Mouse (Mus musculus): ENCODE data around the gene Pou4f1. TPM values are rescaled to one million over a fixed set of nuclear protein-coding genes. Genes with fewer than 3 reads are reported as not detected.

The Pou4f1 gene
- polyA plus RNA-seq, 1 experiment from 2014 or later, result 0.08 TPM

DNA sequence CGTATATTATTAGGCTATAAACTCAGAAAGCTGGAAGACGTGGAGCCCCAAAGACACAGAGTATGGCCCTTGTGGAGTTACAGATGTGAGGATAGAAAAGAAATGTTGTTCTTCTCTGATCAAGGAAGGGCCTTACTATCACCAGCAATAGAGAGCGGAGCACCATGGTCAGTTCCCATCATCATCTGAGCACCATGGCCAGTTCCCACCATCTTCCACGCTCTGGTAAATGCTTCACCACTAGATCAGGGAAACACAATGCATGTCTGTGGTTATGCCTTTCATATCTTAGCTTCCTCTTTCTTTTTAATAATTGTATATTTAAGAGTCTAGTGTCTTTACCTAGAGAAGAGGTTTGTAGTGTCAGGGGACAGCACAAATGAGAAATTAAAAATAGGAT lies 37.0 kb downstream of the Pou4f1 start:
- Histone ChIP-seq H3K4me2 (ENCODE audit: low read length) (no peak overlapping the region), H3K36me3 (ENCODE audit: control insufficient read depth, insufficient read depth, low read length) (no peaks in the 10 kb centered on the region), H3K9ac (ENCODE audit: low read length) (no peak overlapping the region), H3K4me1 (ENCODE audit: control insufficient read depth in 2 of 2, insufficient read depth in 2 of 2, low read length in 2 of 2) (no peaks in the 10 kb centered on the region), H3K4me3 (ENCODE audit: control insufficient read depth in 1 of 2, insufficient read depth in 1 of 2, low read depth in 1 of 2, low read length in 2 of 2) (no peak overlapping the region), H3K27ac (replicated peaks in 1 of 2; ENCODE audit: control insufficient read depth in 1 of 2, insufficient read depth in 1 of 2, low read depth in 2 of 2, low read length in 2 of 2) (no peak overlapping the region), H3K27me3 (ENCODE audit: control insufficient read depth, insufficient read depth, low read length) (no peaks in the 10 kb centered on the region), H3K9me3 (ENCODE audit: control insufficient read depth, low read length) (no peaks in the 10 kb centered on the region)
- no peak for ATAC-seq (ENCODE audit: insufficient number of reproducible peaks, insufficient read depth, low FRiP score, low read depth)
- WGBS, result 54% methylated on average over 4 of the region's 4 CpGs

DNA sequence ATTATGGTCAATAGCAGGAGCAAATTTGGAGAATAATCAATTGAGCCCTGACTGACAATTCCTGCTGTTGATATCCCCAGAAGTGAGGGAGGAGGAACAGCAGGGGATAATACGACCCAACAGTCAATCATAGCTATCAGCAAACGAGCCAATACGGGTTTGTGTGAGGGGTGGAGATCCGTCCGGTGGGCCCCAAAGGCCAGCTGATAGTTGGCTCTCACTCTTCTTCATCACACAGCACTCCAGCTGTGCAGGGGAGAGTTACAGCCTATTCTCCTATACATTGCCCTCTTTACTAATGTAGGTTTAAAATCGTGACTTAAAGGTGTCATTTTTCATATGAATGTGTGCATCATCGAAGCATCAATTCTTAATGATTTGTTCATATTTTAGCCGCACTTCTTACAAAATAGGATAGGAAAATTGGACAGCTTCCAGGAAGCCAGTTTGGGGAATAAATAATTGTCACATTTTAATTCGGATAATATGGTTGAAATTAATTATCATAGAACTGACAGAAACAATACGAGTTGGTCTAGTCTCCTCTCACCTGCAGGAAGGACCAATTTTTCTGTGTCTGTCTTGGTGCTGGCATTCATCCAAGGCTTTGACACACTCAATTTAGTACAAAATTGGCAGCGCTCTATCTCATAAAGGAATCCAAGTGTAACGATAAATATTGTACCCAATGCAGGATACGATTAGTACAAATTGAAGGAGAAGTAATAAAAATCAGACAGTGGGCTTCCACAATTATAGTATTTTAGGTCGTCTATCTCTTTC lies 43.9 kb downstream of the Pou4f1 start:
- Histone ChIP-seq H3K4me2 (ENCODE audit: low read length) (no peak overlapping the region), H3K27ac (replicated peaks in 1 of 2; ENCODE audit: control insufficient read depth in 1 of 2, insufficient read depth in 1 of 2, low read depth in 2 of 2, low read length in 2 of 2) (no peak overlapping the region), H3K27me3 (ENCODE audit: control insufficient read depth, insufficient read depth, low read length) (no peaks in the 10 kb centered on the region), H3K4me1 (ENCODE audit: control insufficient read depth in 2 of 2, insufficient read depth in 2 of 2, low read length in 2 of 2) (no peaks in the 10 kb centered on the region), H3K4me3 (ENCODE audit: control insufficient read depth in 1 of 2, insufficient read depth in 1 of 2, low read depth in 1 of 2, low read length in 2 of 2) (no peak overlapping the region), H3K36me3 (ENCODE audit: control insufficient read depth, insufficient read depth, low read length) (no peaks in the 10 kb centered on the region), H3K9ac (ENCODE audit: low read length) (no peak overlapping the region), H3K9me3 (ENCODE audit: control insufficient read depth, low read length) (no peaks in the 10 kb centered on the region)
- 67% methylated on average over 14 of the region's 14 CpGs for WGBS
- no peak for ATAC-seq (ENCODE audit: insufficient number of reproducible peaks, insufficient read depth, low FRiP score, low read depth)

Other genes with a start within 250 kb of the Pou4f1 start
- 16.0 and 17.4 TPM in 2 replicates for gene Rnf219, start 54.6 kb upstream of the Pou4f1 start, polyA plus RNA-seq (2014; fragmentation: Nextera tagmentation; extraction: Ambion mirVana)

Data from heart, embryonic 14.5 days (tissue).